Mouse (Mus musculus): ENCODE measurements around the gene Ctcfl. TPM values are rescaled to one million over a fixed set of nuclear protein-coding genes. Genes with fewer than 3 reads are reported as not detected.

Ctcfl gene
- polyA plus RNA-seq, 2 experiments = 0.01 TPM; not detected in 1

DNA sequence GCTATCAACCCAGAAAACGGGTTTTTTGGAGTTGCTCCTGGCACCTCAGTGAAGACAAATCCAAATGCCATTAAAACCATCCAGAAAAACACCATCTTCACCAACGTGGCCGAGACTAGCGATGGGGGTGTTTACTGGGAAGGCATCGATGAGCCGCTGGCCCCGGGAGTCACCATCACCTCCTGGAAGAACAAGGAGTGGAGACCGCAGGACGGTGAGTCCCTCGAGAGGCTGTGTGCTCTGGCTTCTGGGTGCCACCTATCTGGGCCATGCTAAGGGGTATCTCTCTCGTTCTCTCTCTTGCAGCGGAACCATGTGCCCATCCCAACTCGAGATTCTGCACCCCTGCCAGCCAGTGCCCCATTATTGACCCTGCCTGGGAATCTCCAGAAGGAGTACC lies 37.6 kb upstream of the Ctcfl start:
- no peak overlapping the region for H3K9ac ChIP-seq (replicated peaks)
- 60% methylated on average over 13 of the region's 13 CpGs for WGBS (ENCODE audit: insufficient replicate concordance)
- DNase-seq (ENCODE audit: low read depth in 3 of 3, low spot score in 3 of 3) = no peak

DNA sequence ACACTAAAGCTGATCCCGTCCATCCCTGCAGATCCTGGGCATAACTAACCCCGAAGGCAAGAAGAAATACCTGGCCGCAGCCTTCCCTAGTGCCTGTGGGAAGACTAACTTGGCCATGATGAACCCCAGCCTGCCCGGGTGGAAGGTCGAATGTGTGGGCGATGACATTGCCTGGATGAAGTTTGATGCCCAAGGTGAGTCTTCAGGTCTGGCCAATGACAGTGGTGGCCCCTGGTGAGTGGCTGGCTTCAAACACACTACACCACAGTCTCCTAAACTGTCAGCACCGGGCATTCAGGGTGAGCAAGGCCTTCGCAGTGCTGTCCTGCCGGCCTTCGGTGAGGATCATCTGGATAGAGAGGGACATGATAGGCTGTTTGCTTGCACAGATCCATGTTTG lies 36.6 kb upstream of the Ctcfl start:
- no peaks in the 10 kb centered on the region for H3K27me3 ChIP-seq (ENCODE audit: control insufficient read depth, insufficient read depth, low read length)
- 69% methylated on average over 10 of the region's 10 CpGs for WGBS (ENCODE audit: insufficient replicate concordance)
- ATAC-seq (ENCODE audit: insufficient read depth) (no peak), DNase-seq (ENCODE audit: low read depth in 3 of 3, low spot score in 3 of 3) (no peak)
- no peak overlapping the region for H3K4me3 ChIP-seq (ENCODE audit: insufficient read depth in 1 of 2, low read depth in 2 of 2, low read length in 2 of 2)
- no peak overlapping the region for H3K27ac ChIP-seq
- H3K4me2 ChIP-seq (ENCODE audit: low read depth) = no peak overlapping the region
- H3K36me3 ChIP-seq (replicated peaks; ENCODE audit: control insufficient read depth, insufficient read depth, low read depth) = no peaks in the 10 kb centered on the region
- H3K9me3 ChIP-seq (ENCODE audit: control insufficient read depth, low read length) = no peaks in the 10 kb centered on the region
- TF ChIP-seq EP300 (IDR thresholded peaks at IDR 0.05; ENCODE audit: low read depth) = no peak
- peaks cover 0 to 2% of the 10 kb centered on the region in 2 experiments; a peak in 1 of 4 replicates for H3K4me1 ChIP-seq (replicated peaks; ENCODE audit: control insufficient read depth in 2 of 2, insufficient read depth in 2 of 2, low read length in 1 of 2)
- H3K9ac ChIP-seq (replicated peaks) = no peak overlapping the region

More for the DNA sequence above, 37.6 kb upstream of the Ctcfl start:
- H3K4me3 ChIP-seq (ENCODE audit: insufficient read depth in 1 of 2, low read depth in 2 of 2, low read length in 2 of 2) = no peak overlapping the region
- no peak overlapping the region for H3K4me2 ChIP-seq (ENCODE audit: low read depth)
- peaks cover 0 to 2% of the 10 kb centered on the region in 2 experiments; a peak in 1 of 4 replicates for H3K4me1 ChIP-seq (replicated peaks; ENCODE audit: control insufficient read depth in 2 of 2, insufficient read depth in 2 of 2, low read length in 1 of 2)
- TF ChIP-seq CTCF (IDR thresholded peaks at IDR 0.05; ENCODE audit: low read depth) (no peak), EP300 (IDR thresholded peaks at IDR 0.05; ENCODE audit: low read depth) (no peak)
- no peak overlapping the region for H3K27ac ChIP-seq
- no peak for ATAC-seq (ENCODE audit: insufficient read depth)
- no peaks in the 10 kb centered on the region for H3K9me3 ChIP-seq (ENCODE audit: control insufficient read depth, low read length)
- no peaks in the 10 kb centered on the region for H3K36me3 ChIP-seq (replicated peaks; ENCODE audit: control insufficient read depth, insufficient read depth, low read depth)
- H3K27me3 ChIP-seq (ENCODE audit: control insufficient read depth, insufficient read depth, low read length) = no peaks in the 10 kb centered on the region

DNA sequence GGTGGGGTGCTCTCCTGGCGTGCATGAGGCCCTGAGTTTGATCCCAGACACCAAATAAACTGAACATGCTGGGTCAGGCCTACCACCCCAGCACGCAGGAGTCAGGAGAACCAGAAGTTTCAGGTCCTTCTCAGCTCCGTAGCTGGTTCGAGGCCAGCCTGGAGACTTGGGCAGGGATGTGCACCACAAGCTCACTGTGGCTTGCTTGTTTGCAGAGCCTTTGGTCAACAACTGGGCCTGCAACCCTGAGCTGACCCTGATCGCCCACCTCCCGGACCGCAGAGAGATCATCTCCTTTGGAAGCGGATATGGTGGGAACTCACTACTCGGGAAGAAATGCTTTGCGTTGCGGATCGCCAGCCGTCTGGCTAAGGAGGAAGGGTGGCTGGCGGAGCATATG lies 35.6 kb upstream of the Ctcfl start:
- ATAC-seq (ENCODE audit: insufficient read depth) (no peak), DNase-seq (ENCODE audit: low read depth in 3 of 3, low spot score in 3 of 3) (no peak)
- Histone ChIP-seq H3K27me3 (ENCODE audit: control insufficient read depth, insufficient read depth, low read length) (no peaks in the 10 kb centered on the region), H3K9ac (replicated peaks) (no peak overlapping the region), H3K27ac (no peak overlapping the region), H3K9me3 (ENCODE audit: control insufficient read depth, low read length) (no peaks in the 10 kb centered on the region), H3K4me1 (replicated peaks; ENCODE audit: control insufficient read depth in 2 of 2, insufficient read depth in 2 of 2, low read length in 1 of 2) (peaks cover 0 to 2% of the 10 kb centered on the region in 2 experiments; a peak in 1 of 4 replicates), H3K36me3 (replicated peaks; ENCODE audit: control insufficient read depth, insufficient read depth, low read depth) (no peaks in the 10 kb centered on the region), H3K4me2 (ENCODE audit: low read depth) (no peak overlapping the region), H3K4me3 (ENCODE audit: insufficient read depth in 1 of 2, low read depth in 2 of 2, low read length in 2 of 2) (no peak overlapping the region)
- TF ChIP-seq EP300 (IDR thresholded peaks at IDR 0.05; ENCODE audit: low read depth) = no peak
- WGBS (ENCODE audit: insufficient replicate concordance) = 78% methylated on average over 14 of the region's 14 CpGs

DNA sequence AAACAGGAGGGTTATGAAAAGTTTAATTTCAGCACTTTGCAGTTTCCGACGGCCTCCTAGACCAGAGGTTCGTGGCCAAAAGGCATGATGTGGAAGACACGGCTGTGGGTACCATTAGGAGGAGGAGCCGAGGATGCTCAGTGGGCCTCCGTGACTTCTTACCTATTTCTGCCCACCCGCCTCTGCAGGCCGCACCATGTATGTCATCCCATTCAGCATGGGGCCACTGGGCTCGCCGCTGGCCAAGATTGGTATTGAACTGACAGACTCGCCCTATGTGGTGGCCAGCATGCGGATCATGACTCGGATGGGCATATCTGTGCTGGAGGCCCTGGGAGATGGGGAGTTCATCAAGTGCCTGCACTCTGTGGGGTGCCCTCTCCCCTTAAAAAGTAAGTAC lies 35.2 kb upstream of the Ctcfl start:
- WGBS (ENCODE audit: insufficient replicate concordance) = 78% methylated on average over 13 of the region's 13 CpGs
- no peak for TF ChIP-seq CTCF (IDR thresholded peaks at IDR 0.05; ENCODE audit: low read depth)
- H3K9me3 ChIP-seq (ENCODE audit: control insufficient read depth, low read length) = no peaks in the 10 kb centered on the region
- DNase-seq (ENCODE audit: low read depth in 3 of 3, low spot score in 3 of 3) = no peak
- no peaks in the 10 kb centered on the region for H3K36me3 ChIP-seq (replicated peaks; ENCODE audit: control insufficient read depth, insufficient read depth, low read depth)
- H3K9ac ChIP-seq (replicated peaks) = no peak overlapping the region
- no peak for ATAC-seq (ENCODE audit: insufficient read depth)
- H3K27ac ChIP-seq = no peak overlapping the region
- H3K4me3 ChIP-seq (ENCODE audit: insufficient read depth in 1 of 2, low read depth in 2 of 2, low read length in 2 of 2) = no peak overlapping the region
- no peak overlapping the region for H3K4me2 ChIP-seq (ENCODE audit: low read depth)
- peaks cover 0 to 2% of the 10 kb centered on the region in 2 experiments; a peak in 1 of 4 replicates for H3K4me1 ChIP-seq (replicated peaks; ENCODE audit: control insufficient read depth in 2 of 2, insufficient read depth in 2 of 2, low read length in 1 of 2)
- H3K27me3 ChIP-seq (ENCODE audit: control insufficient read depth, insufficient read depth, low read length) = no peaks in the 10 kb centered on the region

DNA sequence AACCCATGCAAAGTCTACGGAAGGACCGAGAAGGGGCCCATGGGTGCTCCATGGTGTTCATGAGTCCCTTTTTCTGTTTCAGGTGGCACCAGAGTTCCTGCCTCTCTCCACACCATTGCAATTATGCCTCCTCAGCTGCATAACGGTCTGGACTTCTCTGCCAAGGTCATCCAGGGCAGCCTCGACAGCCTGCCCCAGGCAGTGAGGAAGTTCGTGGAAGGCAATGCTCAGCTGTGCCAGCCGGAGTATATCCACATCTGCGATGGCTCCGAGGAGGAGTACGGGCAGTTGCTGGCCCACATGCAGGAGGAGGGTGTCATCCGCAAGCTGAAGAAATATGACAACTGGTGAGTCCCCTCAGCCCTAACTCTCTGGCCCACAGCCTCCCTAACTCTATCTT lies 33.9 kb upstream of the Ctcfl start:
- H3K4me3 ChIP-seq (ENCODE audit: insufficient read depth in 1 of 2, low read depth in 2 of 2, low read length in 2 of 2) = no peak overlapping the region
- peaks cover 0 to 2% of the 10 kb centered on the region in 2 experiments; a peak in 1 of 4 replicates for H3K4me1 ChIP-seq (replicated peaks; ENCODE audit: control insufficient read depth in 2 of 2, insufficient read depth in 2 of 2, low read length in 1 of 2)
- TF ChIP-seq EP300 (IDR thresholded peaks at IDR 0.05; ENCODE audit: low read depth) = no peak
- TF ChIP-seq CTCF (IDR thresholded peaks at IDR 0.05; ENCODE audit: low read depth) = no peak
- no peak overlapping the region for H3K9ac ChIP-seq (replicated peaks)
- H3K4me2 ChIP-seq (ENCODE audit: low read depth) = no peak overlapping the region
- H3K27me3 ChIP-seq (ENCODE audit: control insufficient read depth, insufficient read depth, low read length) = no peaks in the 10 kb centered on the region
- H3K36me3 ChIP-seq (replicated peaks; ENCODE audit: control insufficient read depth, insufficient read depth, low read depth) = no peaks in the 10 kb centered on the region
- ATAC-seq (ENCODE audit: insufficient read depth) (no peak), DNase-seq (ENCODE audit: low read depth in 3 of 3, low spot score in 3 of 3) (no peak)
- no peak overlapping the region for H3K27ac ChIP-seq
- WGBS (ENCODE audit: insufficient replicate concordance) = 72% methylated on average over 10 of the region's 10 CpGs
- H3K9me3 ChIP-seq (ENCODE audit: control insufficient read depth, low read length) = no peaks in the 10 kb centered on the region
